Mouse (Mus musculus): ENCODE results near the gene Vps16.
A peak's percentile ranks its signal among the peaks of the same experiment; 100 is the strongest.

The Vps16 gene

DNA sequence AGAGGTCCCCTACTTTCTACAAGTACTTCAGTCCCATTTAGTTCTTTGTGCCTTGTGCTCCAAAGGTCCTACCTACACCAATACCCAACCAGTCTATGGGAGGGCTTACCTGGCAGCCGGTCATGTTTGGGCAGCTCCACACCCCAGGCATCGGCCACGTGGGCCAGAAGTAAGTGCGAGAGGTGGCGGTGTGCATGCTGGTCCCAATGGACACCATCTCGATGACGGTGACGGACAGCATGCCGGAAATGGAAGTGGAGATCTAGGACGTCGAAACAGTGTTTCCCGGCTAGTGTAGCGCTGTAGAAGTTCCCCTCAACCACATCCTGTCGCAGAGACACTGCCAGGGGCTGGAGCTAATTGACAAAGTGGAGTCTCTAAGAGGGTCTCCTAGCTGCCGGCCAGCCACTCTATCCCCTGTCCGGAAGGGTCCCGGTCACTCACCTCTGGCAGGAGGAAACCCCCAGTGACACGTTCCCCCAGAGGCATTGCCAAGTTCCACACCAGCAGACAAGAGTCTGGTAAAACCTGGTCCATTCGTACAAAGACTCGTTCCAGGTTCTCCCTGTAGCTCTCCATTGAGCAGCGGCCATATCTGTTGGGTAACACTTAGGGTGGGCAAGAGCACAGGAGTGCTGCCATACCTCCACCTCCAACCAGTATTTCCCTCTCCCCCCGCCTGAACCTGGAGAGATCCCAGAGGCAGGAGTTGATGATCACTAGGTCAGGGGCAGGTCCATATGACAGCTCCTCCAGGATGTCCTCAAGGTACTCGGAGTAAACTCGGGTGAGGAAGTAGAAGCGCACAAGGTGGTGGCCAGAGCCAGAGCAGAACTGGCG, 2.1 kb upstream of the Vps16 start:
- no peak for DNase-seq (ENCODE audit: inconsistent ontology term)

DNA sequence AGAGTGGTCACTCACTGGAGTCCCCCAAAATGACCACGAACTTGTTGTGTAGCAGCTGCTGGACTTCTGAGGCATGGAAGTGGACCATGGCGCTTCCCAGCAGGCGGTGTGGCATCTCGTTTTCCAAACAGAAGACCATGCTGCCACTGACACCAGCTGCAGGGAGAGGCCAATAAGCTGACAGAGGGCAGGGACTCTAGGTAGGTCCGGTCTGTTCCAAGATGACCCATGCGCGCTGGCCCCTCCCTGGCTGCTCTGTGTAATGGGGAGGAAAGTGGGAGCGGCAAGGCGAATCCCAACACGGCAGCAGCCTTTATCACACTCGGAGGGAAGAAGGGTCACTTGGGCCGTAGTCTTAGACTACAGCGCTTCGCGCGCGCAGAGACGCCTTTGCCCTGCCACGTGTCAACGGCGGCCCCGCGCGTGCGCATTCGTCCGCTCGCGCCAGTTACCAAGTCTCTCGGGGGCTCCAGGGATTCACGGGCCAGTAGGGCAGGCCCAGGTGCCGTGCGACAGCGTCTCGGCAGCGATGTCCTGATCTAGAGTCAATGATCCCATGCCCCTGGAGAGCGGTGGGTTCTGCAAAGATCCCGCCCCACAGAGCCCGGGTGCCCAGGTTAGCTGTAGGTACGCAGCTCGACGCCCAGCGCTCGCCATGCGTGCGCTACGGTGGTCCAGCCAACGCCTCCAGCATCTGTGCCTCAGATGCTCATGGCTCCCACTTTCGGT, 578 bp upstream of the Vps16 start:
- peak; percentile 80 for DNase-seq (ENCODE audit: inconsistent ontology term)

GRCm38 (mm10) chr2:130425112-130425511, 973 bp downstream of the Vps16 start:
- peak; percentile 31 for DNase-seq (ENCODE audit: inconsistent ontology term)

DNA sequence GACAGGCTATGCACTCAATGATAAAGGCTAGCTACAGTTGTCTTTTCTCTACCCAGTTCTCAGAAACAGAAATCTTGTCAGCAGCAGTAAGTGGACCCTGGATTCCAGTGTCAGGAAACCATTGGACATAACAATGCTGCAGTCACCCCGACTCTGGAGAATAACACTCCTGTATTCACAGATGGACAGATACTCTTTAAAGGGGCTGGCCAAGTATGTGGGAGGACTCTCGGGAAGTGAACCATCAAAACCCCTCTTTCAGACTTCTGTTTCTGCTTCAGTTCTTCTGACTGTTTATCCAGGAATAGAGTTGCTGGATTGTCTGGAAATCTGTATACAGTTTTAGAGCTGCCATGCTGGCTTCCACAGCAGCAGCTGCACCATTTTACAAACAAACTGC, 5.7 kb downstream of the Vps16 start:
- no peak for DNase-seq (ENCODE audit: inconsistent ontology term)

- DNase-seq (ENCODE audit: inconsistent ontology term): no peak
Observed at GRCm38 (mm10) chr2:130430484-130430883, 6.3 kb downstream of the Vps16 start.

DNA sequence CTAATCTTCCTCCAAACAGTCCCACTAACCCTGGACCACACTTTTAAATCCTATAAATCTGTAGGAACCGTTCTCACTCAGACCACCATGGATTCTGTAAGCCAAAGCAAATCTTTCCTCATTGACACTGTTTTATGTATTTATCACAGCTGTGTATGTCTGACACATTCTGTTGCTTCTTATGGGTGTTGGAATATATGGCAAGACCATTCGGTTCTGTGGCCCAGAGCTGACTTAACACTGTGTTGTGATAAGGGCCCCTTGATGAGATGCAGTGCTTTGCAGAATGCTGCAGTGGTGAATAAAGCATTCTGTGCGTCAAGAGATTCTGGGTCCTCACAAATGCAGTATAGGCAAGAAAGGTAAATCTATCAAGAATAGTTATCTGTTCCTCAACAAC, 8.0 kb downstream of the Vps16 start:
- DNase-seq (ENCODE audit: inconsistent ontology term): no peak

DNA sequence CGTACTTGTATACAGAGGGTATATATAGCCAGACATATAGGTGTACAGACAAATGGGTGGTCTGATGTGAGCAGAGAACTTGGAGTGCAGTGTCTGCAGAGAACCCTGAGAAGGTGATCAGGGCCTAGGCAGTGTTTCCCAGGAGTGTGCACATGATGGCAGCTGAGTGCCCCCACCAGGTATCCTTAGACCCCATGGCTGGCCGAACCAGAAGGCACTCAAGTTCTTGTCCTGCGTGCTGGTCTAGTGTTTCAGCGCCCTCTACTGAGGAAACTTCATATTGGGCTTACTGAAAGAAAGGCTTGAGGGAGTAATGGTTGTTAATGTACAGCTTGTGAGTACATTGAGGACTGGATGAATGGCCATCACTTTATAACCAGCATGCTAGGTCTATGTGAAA, 9.0 kb downstream of the Vps16 start:
- DNase-seq (ENCODE audit: inconsistent ontology term): no peak

DNA sequence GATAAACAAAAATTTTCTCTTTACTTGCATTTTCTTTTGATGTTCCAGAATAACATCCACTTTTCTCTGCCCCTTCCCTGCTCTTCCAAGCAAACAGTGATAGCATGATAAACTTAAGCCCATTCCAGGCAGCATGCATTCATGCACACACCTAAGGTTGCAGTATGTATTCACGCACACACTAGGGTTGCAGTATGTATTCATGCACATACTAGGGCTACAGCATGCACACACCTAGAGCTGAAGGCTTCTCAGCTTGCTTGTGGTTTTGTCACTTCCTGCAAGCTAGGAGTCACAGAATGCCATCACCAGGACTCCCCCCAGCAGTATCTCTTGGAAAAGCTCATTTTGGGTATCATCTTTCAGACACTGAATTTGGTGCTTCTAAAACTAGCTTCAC, 12.6 kb downstream of the Vps16 start:
- no peak for DNase-seq (ENCODE audit: inconsistent ontology term)

DNA sequence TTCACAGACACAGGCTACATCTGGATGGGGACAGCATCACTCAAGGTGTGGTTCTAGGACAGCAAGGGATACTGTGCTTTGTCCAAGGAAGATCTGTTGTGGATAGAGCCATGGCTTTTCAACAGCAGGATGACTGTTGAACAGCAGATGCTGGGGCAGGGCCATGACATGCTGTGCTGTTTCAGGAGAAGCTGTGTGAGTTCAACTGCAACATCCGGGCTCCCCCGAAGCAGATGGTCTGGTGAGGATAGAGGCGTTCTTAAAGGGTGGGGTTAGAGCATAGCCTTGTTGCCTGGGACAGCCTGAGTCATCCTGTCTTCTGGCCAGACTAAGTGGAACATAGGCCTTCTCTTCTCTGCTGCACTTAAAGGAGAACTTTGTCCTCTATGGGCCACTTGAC, 14.7 kb downstream of the Vps16 start:
- no peak for DNase-seq (ENCODE audit: inconsistent ontology term)

- no peak for DNase-seq (ENCODE audit: inconsistent ontology term)
Observed at GRCm38 (mm10) chr2:130439840-130440480, 15.8 kb downstream of the Vps16 start.

DNA sequence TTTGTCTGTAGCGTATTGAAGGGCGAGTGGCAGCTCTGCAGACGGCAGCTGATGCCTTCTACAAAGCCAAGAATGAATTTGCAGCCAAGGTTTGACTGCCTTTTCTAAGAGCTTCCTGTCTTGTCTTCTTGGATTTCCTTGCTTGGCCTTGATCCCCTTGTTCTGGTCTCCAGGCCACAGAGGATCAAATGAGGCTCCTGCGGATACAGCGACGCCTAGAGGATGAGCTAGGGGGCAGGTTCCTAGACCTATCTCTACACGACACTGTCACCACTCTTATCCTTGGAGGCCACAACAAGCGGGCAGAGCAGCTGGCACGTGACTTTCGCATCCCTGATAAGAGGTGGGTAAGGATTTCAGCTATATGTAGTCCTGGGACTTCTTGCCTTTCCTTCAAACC, 18.0 kb downstream of the Vps16 start:
- DNase-seq (ENCODE audit: inconsistent ontology term): no peak

GRCm38 (mm10) chr2:130448449-130448848, 24.3 kb downstream of the Vps16 start:
- DNase-seq (ENCODE audit: inconsistent ontology term): no peak

GRCm38 (mm10) chr2:130449021-130449793, 25.1 kb downstream of the Vps16 start:
- peak; percentile 52 for DNase-seq (ENCODE audit: inconsistent ontology term)

- DNase-seq (ENCODE audit: inconsistent ontology term): peak; percentile 92
Observed at GRCm38 (mm10) chr2:130449794-130450433, 25.8 kb downstream of the Vps16 start, which contains the start of gene Ptpra. Ptpra (plus strand) TSS chr2:130450278.

DNA sequence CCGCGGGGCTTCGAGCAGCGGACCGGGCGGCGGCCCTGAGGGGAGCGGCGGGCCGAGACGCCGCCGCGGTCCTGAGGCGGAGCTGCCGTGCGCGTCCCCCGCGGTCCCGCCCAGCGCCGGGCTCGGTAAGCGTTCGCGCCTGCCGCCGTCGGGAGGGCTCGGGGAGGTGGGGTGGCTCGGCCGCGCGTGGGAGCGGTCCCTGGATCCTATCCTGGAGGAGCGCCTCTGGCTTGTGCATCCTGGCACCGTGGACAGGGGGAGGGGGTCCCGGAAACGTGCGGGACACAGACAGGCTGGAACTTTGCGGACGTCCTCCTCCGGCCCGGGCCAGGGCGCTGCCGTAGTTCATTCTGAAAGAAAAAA, 26.3 kb downstream of the Vps16 start:
- peak; percentile 86 for DNase-seq (ENCODE audit: inconsistent ontology term)

GRCm38 (mm10) chr2:130451086-130451726, 27.1 kb downstream of the Vps16 start:
- peak; percentile 19 for DNase-seq (ENCODE audit: inconsistent ontology term)

DNA sequence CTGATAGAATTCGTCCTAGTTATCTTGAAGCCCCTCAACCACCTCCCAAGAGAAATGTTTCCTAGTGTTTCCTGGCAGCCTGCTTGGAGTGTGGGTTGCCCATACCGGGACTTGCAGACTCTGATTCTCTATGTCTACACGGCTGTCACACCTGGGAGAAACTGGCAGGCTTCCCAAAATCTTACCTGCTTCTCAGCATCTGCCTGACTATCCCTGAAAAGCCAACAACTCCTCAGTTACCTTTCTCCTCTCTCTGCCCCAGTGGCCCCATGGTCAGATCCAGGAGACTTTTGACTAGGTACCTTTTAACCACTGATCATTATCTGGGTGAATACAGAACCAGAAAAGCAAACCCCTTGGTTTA, 27.6 kb downstream of the Vps16 start:
- DNase-seq (ENCODE audit: inconsistent ontology term): no peak

GRCm38 (mm10) chr2:130452266-130452665, 28.1 kb downstream of the Vps16 start:
- DNase-seq (ENCODE audit: inconsistent ontology term): no peak

DNA sequence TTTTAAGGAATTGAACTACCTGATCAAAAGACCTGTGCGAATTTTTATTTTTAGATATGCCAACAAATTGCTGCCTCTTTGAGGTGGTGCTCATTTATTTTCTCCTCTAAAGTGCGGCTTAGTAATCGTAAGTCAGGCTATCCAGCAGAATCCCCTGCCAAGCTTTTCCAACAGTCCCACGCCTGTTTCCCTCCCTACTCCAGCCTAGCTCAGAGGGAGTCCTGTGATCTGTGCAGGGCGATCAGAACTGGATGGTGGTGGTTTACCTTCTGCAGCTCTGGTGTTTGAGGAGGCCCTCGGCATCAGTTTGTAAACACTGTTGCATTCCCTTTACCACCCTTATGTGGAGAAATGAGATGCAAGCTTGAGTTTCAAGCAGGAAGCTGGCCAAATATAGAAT, 29.3 kb downstream of the Vps16 start:
- DNase-seq (ENCODE audit: inconsistent ontology term): no peak

DNA sequence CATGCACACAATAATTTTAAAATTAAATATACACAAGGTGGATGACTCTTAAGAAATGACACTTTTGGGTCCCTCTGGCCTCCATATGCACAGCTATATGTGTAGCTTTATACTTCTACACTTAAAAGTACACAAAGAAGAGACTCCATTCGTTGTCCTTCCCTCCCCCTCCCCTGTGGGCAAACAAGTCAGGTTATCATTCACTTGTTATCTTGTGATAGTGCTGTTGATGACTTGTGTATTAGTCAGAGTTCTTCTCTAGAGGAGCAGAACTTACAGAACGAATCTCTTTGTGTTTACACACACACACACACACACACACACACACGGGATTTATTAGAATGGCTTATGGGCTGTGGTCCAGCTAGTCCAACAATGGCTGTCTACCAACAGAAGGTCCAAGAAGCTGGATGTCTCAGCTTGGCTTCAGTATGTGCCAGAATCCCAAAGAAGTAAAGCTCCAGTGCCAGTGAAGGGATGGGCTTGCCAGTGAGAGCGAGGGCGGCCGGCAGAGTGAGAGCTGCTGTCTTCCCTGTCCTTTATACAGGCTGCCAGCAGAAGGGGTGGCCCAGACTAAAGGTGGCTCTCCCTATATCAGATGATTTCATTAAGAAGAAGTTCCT, 30.7 kb downstream of the Vps16 start:
- DNase-seq (ENCODE audit: inconsistent ontology term): peak; percentile 83
